16 mouse cellular contexts compared by ENCODE assay signal in genomic region chr12:54276978-54277537, GRCm38 (mm10).
"Had no signal": no experiment of that assay in that cellular context is flagged by ENCODE, and none has a peak within 500 bp of the region (broad histone marks: within the 10 kb centered on the region; RNA-seq: fewer than 3 reads in every experiment).

No protein-coding gene starts in this region.

- ATAC-seq: liver, embryonic 12.5 days; midbrain, embryonic 15.5 days had no signal

- H3K36me3 ChIP-seq: kidney, embryonic 15.5 days; limb, embryonic 15.5 days; liver, embryonic 12.5 days; midbrain, embryonic 15.5 days had no signal

- H3K9me3 ChIP-seq: kidney, embryonic 15.5 days; limb, embryonic 15.5 days; liver, embryonic 12.5 days; megakaryocyte, embryonic 14.5 days; midbrain, embryonic 15.5 days had no signal

- DNase-seq: kidney, adult 2 months; kidney, postnatal 36 days; layer of hippocampus, adult 9-11 months; layer of hippocampus, postnatal 36 days; lung, embryonic 14.5 days; lung, postnatal 10 days; lung, postnatal 4 days; right cerebral cortex, postnatal 14 days; thymus, adult 18-20 months; thymus, postnatal 25 days had no signal

- H3K4me3 ChIP-seq: kidney, embryonic 15.5 days; limb, embryonic 15.5 days; liver, embryonic 12.5 days; megakaryocyte, embryonic 14.5 days; midbrain, embryonic 15.5 days had no signal

- H3K27ac ChIP-seq: kidney, embryonic 15.5 days; limb, embryonic 15.5 days; liver, embryonic 12.5 days; midbrain, embryonic 15.5 days had no signal

- H3K4me1 ChIP-seq: kidney, embryonic 15.5 days; limb, embryonic 15.5 days; liver, embryonic 12.5 days; midbrain, embryonic 15.5 days had no signal

- H3K9ac ChIP-seq: kidney, embryonic 15.5 days; limb, embryonic 15.5 days; liver, embryonic 12.5 days; lung, embryonic 14.5 days; midbrain, embryonic 15.5 days had no signal

- H3K27me3 ChIP-seq: kidney, embryonic 15.5 days; limb, embryonic 15.5 days; liver, embryonic 12.5 days; midbrain, embryonic 15.5 days had no signal

- H3K4me2 ChIP-seq: kidney, embryonic 15.5 days; limb, embryonic 15.5 days; liver, embryonic 12.5 days; lung, embryonic 14.5 days; midbrain, embryonic 11.5 days; midbrain, embryonic 15.5 days had no signal
